Mouse (Mus musculus) liver, postnatal 0 days (tissue): ENCODE data around the gene Hoxb6.

Experiments used
- CTCF ChIP-seq: sonication (generic); IDR thresholded peaks from 2 replicates; pipeline ENCODE4 v1.5.1; 2016; ENCODE audit warnings: antibody characterized with exemption, low read depth
- EP300 ChIP-seq: IDR thresholded peaks from 2 replicates; pipeline ENCODE4 v1.6.1; 2016; ENCODE audit warnings: antibody characterized with exemption, low read depth, mild to moderate bottlenecking

DNA sequence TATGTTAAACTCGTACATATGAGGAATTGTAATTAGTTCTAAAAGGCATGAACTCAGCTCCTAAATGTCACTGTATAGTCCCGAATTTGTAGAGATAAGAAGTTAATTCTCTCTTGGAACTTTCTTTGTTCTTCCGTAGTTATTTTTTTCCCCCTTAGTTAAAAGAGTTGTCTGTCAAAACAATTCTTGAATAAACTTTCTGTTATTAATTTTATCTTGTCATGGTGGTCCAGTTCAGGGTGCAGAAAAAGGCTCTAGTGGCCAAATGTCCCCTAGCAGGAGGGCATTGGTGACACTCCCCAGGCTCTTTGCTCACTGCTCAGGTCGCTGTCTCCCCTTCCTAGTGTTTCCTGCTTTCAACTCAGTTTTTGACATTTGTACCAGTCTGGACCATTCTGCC is 55.4 kb downstream of the Hoxb6 start:
- TF ChIP-seq CTCF (no peak), EP300 (no peak)
